Mouse (Mus musculus) bone marrow macrophage, adult 2 months (primary cell): ENCODE results near the gene Ccdc78.

Source experiments
- CTCF ChIP-seq: IDR thresholded peaks from 2 replicates; pipeline ENCODE4 v1.5.1; 2012; ENCODE audit warnings: low read depth, mild to moderate bottlenecking, low read length, moderate library complexity
- POLR2A ChIP-seq: IDR thresholded peaks from 2 replicates; pipeline ENCODE4 v1.6.1; 2012; ENCODE audit warnings: mild to moderate bottlenecking, low read depth, low read length, borderline replicate concordance

DNA sequence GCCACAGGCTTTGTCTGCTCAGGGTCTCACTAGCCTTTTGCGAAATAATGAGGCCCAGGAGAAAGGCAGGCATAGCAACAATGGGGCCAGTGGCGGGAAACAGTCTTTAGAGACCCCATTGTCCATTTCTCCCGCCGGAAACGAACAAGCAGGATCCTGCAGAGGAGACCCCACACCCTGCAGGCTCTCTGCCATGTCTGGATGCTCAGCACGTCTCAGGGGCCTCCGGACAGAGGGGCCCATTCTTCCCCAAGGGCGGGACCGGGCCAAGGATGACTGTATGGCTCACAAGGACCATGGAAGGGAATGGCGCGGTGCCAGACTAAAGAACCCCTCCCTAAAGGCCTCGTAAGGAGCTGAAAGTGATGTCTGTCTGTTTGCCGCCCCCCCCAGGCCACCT lies 7.8 kb downstream of the Ccdc78 start:
- TF ChIP-seq POLR2A (no peak), CTCF (no peak)
